Mouse (Mus musculus): ENCODE measurements around the gene Morn1.

Morn1 gene

DNA sequence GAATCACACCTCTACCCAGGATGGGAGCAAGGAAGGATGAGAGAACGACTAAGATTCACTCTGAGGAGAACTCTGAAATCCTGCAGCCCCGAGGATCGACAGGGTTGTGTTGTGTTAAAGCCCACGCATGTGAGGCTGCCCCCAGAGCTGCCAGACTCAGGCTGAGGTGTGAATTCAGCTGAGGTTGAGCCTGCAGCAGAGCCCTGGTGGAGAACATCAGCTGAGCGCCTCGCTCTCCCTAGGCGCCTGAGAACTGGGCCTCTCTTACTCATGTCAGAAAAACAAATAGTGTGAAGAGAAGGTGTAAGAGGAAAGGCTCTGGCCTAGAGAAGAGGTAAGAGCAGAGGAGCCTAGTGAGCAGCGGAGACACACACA, 72.2 kb downstream of the Morn1 start:
- DNase-seq (ENCODE audit: low read depth, low spot score), result no peak

DNA sequence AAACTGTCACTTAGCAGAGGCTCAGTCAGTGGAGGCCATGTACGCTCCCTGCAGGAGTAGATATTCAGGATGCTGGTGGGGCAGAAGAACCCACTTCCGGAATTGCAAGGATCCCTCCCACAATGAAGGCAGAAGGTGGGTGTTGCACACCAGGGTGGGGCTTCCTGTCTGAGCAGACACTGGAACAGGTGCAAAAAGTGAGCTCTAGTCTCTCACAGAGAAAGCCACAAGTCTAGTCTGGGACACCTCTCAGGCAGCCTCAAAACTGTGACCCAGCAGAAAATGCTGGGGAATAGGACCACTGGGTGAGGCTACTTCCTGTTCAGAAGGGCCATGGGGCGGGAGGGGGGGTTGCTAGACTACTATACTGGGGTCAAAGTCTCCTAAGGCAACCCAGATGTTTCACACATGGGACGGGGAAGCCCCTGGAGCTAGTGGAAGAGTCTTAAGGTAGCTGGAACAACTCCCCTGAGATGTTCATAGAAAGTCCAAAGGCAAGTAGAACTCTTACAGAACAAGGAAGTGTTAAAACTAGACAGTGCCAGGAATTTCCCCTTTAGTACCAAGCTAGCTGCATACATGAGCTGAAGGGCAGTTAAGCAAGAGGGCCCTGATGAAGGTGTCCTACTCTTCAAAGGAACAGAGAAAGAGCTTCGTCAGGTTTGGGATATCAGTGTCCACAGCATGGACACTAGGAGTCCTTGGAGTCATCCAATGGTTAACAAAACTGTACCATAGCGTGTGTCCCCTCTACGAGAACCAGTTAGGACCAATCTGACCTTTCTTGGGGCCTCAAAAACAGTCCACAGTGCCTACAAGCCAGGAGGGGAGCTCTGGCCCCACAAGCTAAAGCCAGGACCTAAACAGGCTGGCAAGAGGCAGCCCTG, 76.3 kb downstream of the Morn1 start:
- DNase-seq (ENCODE audit: low read depth, low spot score), result peak; percentile 87

GRCm38 (mm10) chr4:155163320-155163651, 76.9 kb downstream of the Morn1 start:
- DNase-seq (ENCODE audit: low read depth, low spot score), result no peak

DNA sequence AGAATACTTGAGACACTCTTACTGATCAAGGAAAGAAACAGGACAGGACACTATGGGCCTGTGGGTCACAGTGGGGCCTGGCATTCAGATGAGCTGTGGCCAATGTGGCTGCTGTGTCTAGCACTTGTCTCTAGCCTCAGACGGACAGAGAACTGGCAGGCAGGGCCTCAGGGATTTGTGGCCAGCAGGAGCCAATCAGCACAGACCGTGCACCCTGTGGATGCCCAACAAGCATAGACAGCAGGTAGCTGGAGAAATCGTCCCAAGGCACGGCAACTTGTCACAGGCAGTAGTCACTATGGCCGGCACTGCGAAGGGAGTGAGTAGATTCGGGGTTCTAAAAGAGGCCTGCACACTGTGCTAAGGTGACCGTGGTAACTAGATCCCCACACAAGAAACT, 77.3 kb downstream of the Morn1 start:
- no peak for DNase-seq (ENCODE audit: low read depth, low spot score)

DNA sequence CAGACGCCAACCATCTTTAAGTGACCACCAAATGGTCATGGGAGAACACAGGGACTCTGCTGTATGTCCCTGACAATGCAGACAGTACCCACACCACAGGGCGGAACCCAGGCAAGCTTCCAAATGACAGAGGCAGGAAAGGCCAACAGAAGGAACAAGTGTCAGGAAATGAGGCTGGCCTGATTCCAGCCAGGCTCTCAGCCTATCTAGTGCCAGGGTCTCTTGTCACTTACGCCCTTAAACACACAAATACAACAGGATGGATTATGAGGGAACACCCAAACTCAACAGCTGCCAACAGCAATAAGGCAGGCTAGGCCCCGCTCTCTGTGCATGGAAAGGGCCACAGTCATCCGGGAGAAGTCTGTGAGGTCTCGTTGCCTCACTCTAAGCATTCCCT, 78.2 kb downstream of the Morn1 start:
- no peak for DNase-seq (ENCODE audit: low read depth, low spot score)

DNA sequence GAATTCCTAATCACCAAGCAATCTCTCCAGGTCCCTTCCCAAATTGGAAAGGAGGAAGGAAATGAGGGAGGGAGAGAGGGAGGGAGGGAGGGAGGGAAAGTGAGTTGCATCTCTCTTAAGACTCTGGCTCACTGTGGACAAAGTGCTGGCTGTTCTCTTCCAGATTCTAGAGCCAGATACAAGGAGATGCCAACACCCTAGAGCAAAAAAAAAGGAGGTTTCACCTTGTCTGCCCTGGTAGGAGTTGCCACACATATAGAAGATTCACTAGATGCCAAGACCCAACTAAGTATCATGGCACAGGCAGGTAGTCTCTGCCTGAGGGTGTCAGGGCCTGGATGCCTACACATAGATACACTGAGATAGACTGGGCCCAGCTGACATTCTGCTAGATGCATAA, 79.5 kb downstream of the Morn1 start:
- no peak for DNase-seq (ENCODE audit: low read depth, low spot score)

GRCm38 (mm10) chr4:155168835-155169252, 82.5 kb downstream of the Morn1 start:
- peak; percentile 80 for DNase-seq (ENCODE audit: low read depth, low spot score)

DNA sequence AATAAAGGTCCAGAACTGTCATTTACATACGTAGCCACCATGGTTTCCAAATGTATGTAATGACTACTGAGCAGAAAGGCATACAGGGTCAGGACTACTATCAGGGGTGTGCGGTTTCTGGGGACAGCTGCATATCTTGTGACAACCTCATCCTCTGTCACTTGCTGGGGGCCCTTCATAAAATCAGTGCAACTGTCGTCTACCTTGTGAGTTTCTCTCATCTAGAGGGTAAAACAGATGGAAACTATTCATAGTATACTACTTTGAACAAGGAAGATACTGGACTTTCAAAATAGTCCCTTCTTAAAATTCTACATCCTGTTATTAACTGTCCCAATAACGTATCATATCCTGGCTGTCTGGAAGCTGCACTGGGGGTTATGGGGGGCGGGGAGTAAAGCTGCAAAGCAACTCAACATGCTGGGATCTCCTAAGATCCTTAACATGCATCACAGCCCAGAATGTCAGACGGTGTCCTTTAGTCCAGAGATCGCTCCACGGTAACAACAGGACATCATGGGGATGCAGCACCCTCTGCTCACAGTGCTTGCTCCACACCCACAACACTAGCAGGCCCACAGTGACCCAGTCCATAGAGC, 84.3 kb downstream of the Morn1 start:
- DNase-seq (ENCODE audit: low read depth, low spot score), result no peak

DNA sequence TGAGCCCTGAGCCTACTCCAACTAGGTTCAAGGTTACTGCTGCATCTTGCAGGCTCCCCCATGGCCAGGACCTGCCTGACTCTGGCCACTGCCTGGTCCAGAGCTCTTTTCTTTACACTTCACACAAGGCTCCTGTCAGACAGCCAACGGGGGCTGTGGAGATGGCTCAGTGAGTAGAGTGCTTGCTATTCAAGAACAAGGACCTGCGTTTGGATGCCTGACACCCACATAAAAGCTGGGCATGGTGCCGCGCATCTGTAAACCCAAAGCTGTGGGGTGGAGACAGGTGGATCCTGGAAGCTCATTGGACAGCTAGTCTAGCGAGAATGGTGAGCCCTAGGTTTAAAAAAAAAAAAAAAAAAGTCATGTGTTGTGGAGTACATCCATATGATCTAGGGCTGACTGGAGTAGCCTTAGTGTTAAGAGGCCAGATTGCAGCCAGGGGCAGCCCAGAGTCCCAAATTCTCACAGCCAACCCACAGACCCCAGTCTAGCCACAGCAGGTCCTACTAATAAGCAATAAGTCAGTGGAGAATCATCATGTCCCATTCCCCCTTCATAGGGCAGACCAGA, 85.7 kb downstream of the Morn1 start:
- DNase-seq (ENCODE audit: low read depth, low spot score), result peak; percentile 40

DNA sequence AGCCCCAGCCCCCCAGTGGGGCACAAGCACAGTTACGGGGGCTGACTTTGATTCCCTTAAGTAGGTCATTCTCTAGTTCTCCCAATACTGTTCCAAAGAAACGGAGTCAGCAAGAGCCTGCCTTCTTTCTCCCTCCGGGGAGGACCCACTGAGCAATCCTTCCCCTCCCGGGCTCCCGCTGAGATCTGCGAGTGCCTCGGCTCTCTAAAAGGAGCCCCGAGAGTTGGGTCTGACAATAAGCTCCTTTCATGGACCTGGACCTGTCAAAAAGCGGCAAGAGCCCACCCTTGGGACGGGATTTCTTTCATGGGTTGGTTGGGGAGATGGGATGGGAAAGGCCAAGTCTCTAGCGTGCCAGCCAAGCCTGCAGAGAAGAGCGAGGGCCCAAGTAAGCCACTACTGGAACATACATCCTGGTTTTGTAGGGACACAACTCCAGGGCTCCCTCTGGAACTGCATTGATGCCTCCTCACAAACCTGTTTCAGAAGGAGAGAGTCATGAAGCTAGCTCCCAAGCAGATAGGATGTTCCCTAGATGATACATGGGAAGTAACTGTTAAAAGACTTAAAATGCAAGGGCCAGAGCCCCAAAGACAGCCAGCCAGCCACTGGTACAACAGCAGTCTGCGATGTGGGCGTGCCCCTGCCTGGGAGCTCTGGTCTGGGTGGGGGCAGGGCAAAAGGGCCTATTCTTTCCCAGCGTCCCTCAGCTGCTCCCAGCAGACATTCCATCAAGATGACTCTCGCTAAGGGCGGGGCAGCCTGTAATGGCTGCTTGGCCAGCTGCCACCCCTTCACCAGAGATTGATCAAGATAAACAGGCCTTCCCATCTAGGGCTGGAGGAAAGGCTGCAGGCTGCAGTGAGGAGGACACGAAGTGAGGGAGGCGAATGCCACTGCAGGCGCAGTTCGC, 86.8 kb downstream of the Morn1 start:
- no peak for DNase-seq (ENCODE audit: low read depth, low spot score)

GRCm38 (mm10) chr4:155173822-155174785, 87.7 kb downstream of the Morn1 start:
- DNase-seq (ENCODE audit: low read depth, low spot score), result no peak

- no peak for DNase-seq (ENCODE audit: low read depth, low spot score)
Observed at GRCm38 (mm10) chr4:155176210-155176609, 89.8 kb downstream of the Morn1 start.

- DNase-seq (ENCODE audit: low read depth, low spot score), result peak; percentile 88
Observed at GRCm38 (mm10) chr4:155178274-155178673, 91.9 kb downstream of the Morn1 start.

GRCm38 (mm10) chr4:155178981-155179512, 92.7 kb downstream of the Morn1 start:
- DNase-seq (ENCODE audit: low read depth, low spot score), result peak; percentile 52

DNA sequence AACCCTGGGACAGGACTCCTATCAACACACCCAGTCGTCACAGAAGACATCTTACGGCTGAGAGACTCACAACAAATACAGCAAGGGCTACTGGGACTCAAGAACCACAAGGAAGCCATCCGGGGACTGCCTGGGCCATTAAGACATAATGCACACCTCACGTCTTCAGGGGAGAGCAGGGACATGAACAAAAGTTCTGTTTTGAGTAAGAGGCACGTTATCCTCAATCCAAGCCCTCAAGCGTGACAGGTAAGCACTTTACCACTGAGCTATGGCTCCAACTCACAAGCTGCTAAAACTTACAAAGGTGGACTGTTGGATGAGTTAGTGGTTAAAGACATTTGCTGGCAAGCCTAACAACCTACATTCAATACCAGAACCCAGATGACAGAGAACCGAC, 96.8 kb downstream of the Morn1 start:
- no peak for DNase-seq (ENCODE audit: low read depth, low spot score)

GRCm38 (mm10) chr4:155184248-155185070, 98.1 kb downstream of the Morn1 start:
- no peak for DNase-seq (ENCODE audit: low read depth, low spot score)

DNA sequence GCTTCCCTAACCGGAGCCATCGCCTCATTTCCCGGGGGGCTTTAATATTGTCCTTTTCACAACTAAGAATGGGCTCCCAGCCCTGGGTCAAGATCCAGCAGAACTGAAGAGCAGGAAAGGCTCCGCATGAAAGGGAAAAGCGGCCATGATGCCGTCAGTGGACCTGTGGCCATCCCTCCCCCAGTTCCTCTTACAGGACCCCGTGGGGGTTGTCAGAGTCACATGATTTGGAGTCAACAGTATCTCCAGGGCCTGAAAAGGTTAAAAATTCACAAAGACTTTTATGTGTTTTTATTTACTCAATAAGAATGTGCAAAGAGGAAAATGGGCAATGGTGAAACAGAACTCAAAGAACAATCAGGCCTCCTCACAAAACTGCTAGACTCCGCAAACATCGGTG, 99.5 kb downstream of the Morn1 start:
- no peak for DNase-seq (ENCODE audit: low read depth, low spot score)

GRCm38 (mm10) chr4:155187192-155187674, 100.9 kb downstream of the Morn1 start:
- peak; percentile 34 for DNase-seq (ENCODE audit: low read depth, low spot score)

GRCm38 (mm10) chr4:155188341-155188740, 102.0 kb downstream of the Morn1 start:
- no peak for DNase-seq (ENCODE audit: low read depth, low spot score)
